Mouse (Mus musculus): Measurements from ENCODE around the gene Zfp831.

Zfp831 gene

GRCm38 (mm10) chr2:174735270-174735669 is 91.9 kb downstream of the Zfp831 start:
- no peak for DNase-seq

- DNase-seq, result no peak
These were observed 103.8 kb downstream of the Zfp831 start for GRCm38 (mm10) chr2:174747182-174747581.

GRCm38 (mm10) chr2:174748381-174748780 is 105.0 kb downstream of the Zfp831 start:
- no peak for DNase-seq

- DNase-seq, result no peak
These were observed 109.9 kb downstream of the Zfp831 start for GRCm38 (mm10) chr2:174753197-174753596.

- peak; percentile 47 to 74 for DNase-seq
These were observed 110.9 kb downstream of the Zfp831 start for GRCm38 (mm10) chr2:174754231-174754630.

- no peak for DNase-seq
These were observed 115.9 kb downstream of the Zfp831 start for GRCm38 (mm10) chr2:174759189-174759588.

Measured in lung, postnatal 4 days (tissue).